Comparison of ENCODE assay signal across 8 mouse cellular contexts in the genomic region with DNA sequence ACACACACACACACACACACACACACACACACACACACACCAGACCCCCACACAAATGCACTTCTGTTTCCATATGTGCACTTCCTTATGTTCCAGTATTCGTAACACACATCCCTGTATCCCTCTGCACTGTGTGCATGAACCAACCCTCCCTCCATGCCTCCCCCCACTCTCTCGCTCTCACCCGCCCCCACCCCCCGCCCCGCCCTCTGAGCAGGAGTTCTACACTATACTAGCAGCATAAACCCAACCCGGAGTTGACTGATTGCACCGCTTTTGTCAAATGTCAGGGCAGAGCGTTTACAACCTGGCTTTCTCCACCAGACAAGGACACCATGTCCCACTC.
DNase-seq lines count a peak whose midpoint lies in the region; ATAC-seq and TF ChIP-seq lines count a peak whose summit lies in the region.

No protein-coding gene starts in this region.

- H3K4me3 ChIP-seq in lung, postnatal 0 days (ENCODE audit: low read depth, low read length), result peak overlapping the region; percentile 47; the same call in 1 of the 2 replicates
- H3K4me3 ChIP-seq in forebrain, embryonic 12.5 days (replicated peaks), result peak overlapping the region; percentile 36
- H3K4me3 ChIP-seq in stomach, embryonic 14.5 days (ENCODE audit: low read depth, low read length), result peak overlapping the region; percentile 45; the same call in 1 of the 2 replicates

- H3K4me1 ChIP-seq in lung, postnatal 0 days (ENCODE audit: insufficient read depth, low read depth, low read length), result peaks cover 13% of the 10 kb centered on the region
- peaks cover 42% of the 10 kb centered on the region for H3K4me1 ChIP-seq in forebrain, embryonic 12.5 days
- peaks cover 15% of the 10 kb centered on the region for H3K4me1 ChIP-seq in stomach, embryonic 14.5 days (ENCODE audit: control insufficient read depth, insufficient read depth, low read length)

- no peak overlapping the region; the same call in 1 of the 2 replicates for H3K9ac ChIP-seq in lung, postnatal 0 days (replicated peaks; ENCODE audit: low read depth)
- peak overlapping the region; percentile 76 for H3K9ac ChIP-seq in forebrain, embryonic 12.5 days
- no peak overlapping the region; the same call in 1 of the 2 replicates for H3K9ac ChIP-seq in stomach, embryonic 14.5 days (replicated peaks; ENCODE audit: low read depth, low read length)

- 5% methylated on average over 8 of the region's 8 CpGs for WGBS in lung, postnatal 0 days
- 3% methylated on average over 8 of the region's 8 CpGs for WGBS in forebrain, embryonic 12.5 days
- 1% methylated on average over 8 of the region's 8 CpGs for WGBS in stomach, embryonic 14.5 days

- H3K9me3 ChIP-seq in lung, postnatal 0 days (ENCODE audit: low read length), result no peaks in the 10 kb centered on the region
- no peaks in the 10 kb centered on the region for H3K9me3 ChIP-seq in forebrain, embryonic 12.5 days
- H3K9me3 ChIP-seq in stomach, embryonic 14.5 days (ENCODE audit: control insufficient read depth, low read depth, low read length), result no peaks in the 10 kb centered on the region

- no peaks in the 10 kb centered on the region for H3K27me3 ChIP-seq in lung, postnatal 0 days (replicated peaks; ENCODE audit: insufficient read depth, low read length)
- H3K27me3 ChIP-seq in forebrain, embryonic 12.5 days, result no peaks in the 10 kb centered on the region
- no peaks in the 10 kb centered on the region for H3K27me3 ChIP-seq in stomach, embryonic 14.5 days (ENCODE audit: control insufficient read depth, insufficient read depth, low read length)

- DNase-seq in lung, postnatal 0 days (ENCODE audit: low spot score), result no peak
- no peak for DNase-seq in lung, postnatal 25 days (ENCODE audit: low spot score)
- DNase-seq in liver, result peak; percentile 29
- DNase-seq in yolk sac, embryonic 10.5 days (ENCODE audit: low spot score), result no peak
- no peak for DNase-seq in spleen, adult 12 weeks (ENCODE audit: low spot score)
- DNase-seq in left cerebral cortex, adult 9 months (ENCODE audit: low spot score in 2 of 2), result no peak

- H3K36me3 ChIP-seq in lung, postnatal 0 days (ENCODE audit: insufficient read depth, low read length), result no peaks in the 10 kb centered on the region
- no peaks in the 10 kb centered on the region for H3K36me3 ChIP-seq in forebrain, embryonic 12.5 days (replicated peaks)
- H3K36me3 ChIP-seq in stomach, embryonic 14.5 days (ENCODE audit: control insufficient read depth, insufficient read depth, low read length), result no peaks in the 10 kb centered on the region

- H3K4me2 ChIP-seq in lung, postnatal 0 days (replicated peaks; ENCODE audit: low read depth, low read length), result peak overlapping the region; percentile 69
- H3K4me2 ChIP-seq in forebrain, embryonic 12.5 days, result peak overlapping the region; percentile 56
- H3K4me2 ChIP-seq in stomach, embryonic 14.5 days (replicated peaks; ENCODE audit: low read depth, low read length), result peak overlapping the region; percentile 70

- H3K27ac ChIP-seq in lung, postnatal 0 days (ENCODE audit: low read length), result peak overlapping the region; percentile 97
- peak overlapping the region; percentile 99 for H3K27ac ChIP-seq in forebrain, embryonic 12.5 days
- H3K27ac ChIP-seq in stomach, embryonic 14.5 days (ENCODE audit: low read length), result peak overlapping the region; percentile 100

- no peak for TF ChIP-seq CTCF in lung, postnatal 0 days (IDR thresholded peaks at IDR 0.05)

- TF ChIP-seq EP300 in lung, postnatal 0 days (IDR thresholded peaks at IDR 0.05), result peak; percentile 68; the same call in 1 of the 2 replicates

- peak; percentile 56 for ATAC-seq in lung, postnatal 0 days
- ATAC-seq in forebrain, embryonic 12.5 days (ENCODE audit: low FRiP score), result peak; percentile 86
- ATAC-seq in stomach, embryonic 14.5 days (ENCODE audit: insufficient number of reproducible peaks, insufficient read depth, low FRiP score, low read depth), result peak; percentile 83
